Mouse (Mus musculus): Measurements from ENCODE around the gene Snx9. TPM values are rescaled to one million over a fixed set of nuclear protein-coding genes. Genes with fewer than 3 reads are reported as not detected.

Snx9 gene
- polyA plus RNA-seq, 1 experiment: 11.5 TPM

GRCm38 (mm10) chr17:5800824-5801560, 40.1 kb upstream of the Snx9 start:
- DNase-seq (ENCODE audit: low read depth): no peak
- TF ChIP-seq CTCF (IDR thresholded peaks at IDR 0.05; ENCODE audit: borderline replicate concordance, extremely low read depth, insufficient read depth, insufficient read length): no peak
- TF ChIP-seq POLR2A (IDR thresholded peaks at IDR 0.05; ENCODE audit: borderline replicate concordance, extremely low read depth, insufficient read depth, insufficient read length, poor library complexity, severe bottlenecking): no peak

GRCm38 (mm10) chr17:5801761-5802655, 39.1 kb upstream of the Snx9 start:
- TF ChIP-seq CTCF (IDR thresholded peaks at IDR 0.05; ENCODE audit: borderline replicate concordance, extremely low read depth, insufficient read depth, insufficient read length) (no peak), POLR2A (IDR thresholded peaks at IDR 0.05; ENCODE audit: borderline replicate concordance, extremely low read depth, insufficient read depth, insufficient read length, poor library complexity, severe bottlenecking) (no peak)
- no peak for DNase-seq (ENCODE audit: low read depth)

- DNase-seq (ENCODE audit: low read depth): no peak
- TF ChIP-seq CTCF (IDR thresholded peaks at IDR 0.05; ENCODE audit: borderline replicate concordance, extremely low read depth, insufficient read depth, insufficient read length) (no peak), POLR2A (IDR thresholded peaks at IDR 0.05; ENCODE audit: borderline replicate concordance, extremely low read depth, insufficient read depth, insufficient read length, poor library complexity, severe bottlenecking) (no peak)
Observed at GRCm38 (mm10) chr17:5802656-5802955, 38.5 kb upstream of the Snx9 start.

- DNase-seq (ENCODE audit: low read depth): no peak
Observed at GRCm38 (mm10) chr17:5803229-5804012, 37.7 kb upstream of the Snx9 start.

GRCm38 (mm10) chr17:5804370-5805150, 36.6 kb upstream of the Snx9 start:
- no peak for DNase-seq (ENCODE audit: low read depth)
- TF ChIP-seq CTCF (IDR thresholded peaks at IDR 0.05; ENCODE audit: borderline replicate concordance, extremely low read depth, insufficient read depth, insufficient read length) (no peak), POLR2A (IDR thresholded peaks at IDR 0.05; ENCODE audit: borderline replicate concordance, extremely low read depth, insufficient read depth, insufficient read length, poor library complexity, severe bottlenecking) (no peak)

More at GRCm38 (mm10) chr17:5803229-5804012, 37.7 kb upstream of the Snx9 start:
- TF ChIP-seq POLR2A (IDR thresholded peaks at IDR 0.05; ENCODE audit: borderline replicate concordance, extremely low read depth, insufficient read depth, insufficient read length, poor library complexity, severe bottlenecking): no peak
- TF ChIP-seq CTCF (IDR thresholded peaks at IDR 0.05; ENCODE audit: borderline replicate concordance, extremely low read depth, insufficient read depth, insufficient read length): no peak

- DNase-seq (ENCODE audit: low read depth): peak; percentile 31
- TF ChIP-seq POLR2A (IDR thresholded peaks at IDR 0.05; ENCODE audit: borderline replicate concordance, extremely low read depth, insufficient read depth, insufficient read length, poor library complexity, severe bottlenecking) (no peak), CTCF (IDR thresholded peaks at IDR 0.05; ENCODE audit: borderline replicate concordance, extremely low read depth, insufficient read depth, insufficient read length) (no peak)
Observed at GRCm38 (mm10) chr17:5805151-5805834, 35.8 kb upstream of the Snx9 start.

- no peak for DNase-seq (ENCODE audit: low read depth)
- no peak for TF ChIP-seq CTCF (IDR thresholded peaks at IDR 0.05; ENCODE audit: borderline replicate concordance, extremely low read depth, insufficient read depth, insufficient read length)
- TF ChIP-seq POLR2A (IDR thresholded peaks at IDR 0.05; ENCODE audit: borderline replicate concordance, extremely low read depth, insufficient read depth, insufficient read length, poor library complexity, severe bottlenecking): no peak
Observed at GRCm38 (mm10) chr17:5805935-5806334, 35.2 kb upstream of the Snx9 start.

GRCm38 (mm10) chr17:5806823-5807222, 34.3 kb upstream of the Snx9 start:
- no peak for DNase-seq (ENCODE audit: low read depth)
- no peak for TF ChIP-seq CTCF (IDR thresholded peaks at IDR 0.05; ENCODE audit: borderline replicate concordance, extremely low read depth, insufficient read depth, insufficient read length)
- no peak for TF ChIP-seq POLR2A (IDR thresholded peaks at IDR 0.05; ENCODE audit: borderline replicate concordance, extremely low read depth, insufficient read depth, insufficient read length, poor library complexity, severe bottlenecking)

- DNase-seq (ENCODE audit: low read depth): no peak
- TF ChIP-seq CTCF (IDR thresholded peaks at IDR 0.05; ENCODE audit: borderline replicate concordance, extremely low read depth, insufficient read depth, insufficient read length) (no peak), POLR2A (IDR thresholded peaks at IDR 0.05; ENCODE audit: borderline replicate concordance, extremely low read depth, insufficient read depth, insufficient read length, poor library complexity, severe bottlenecking) (no peak)
Observed at GRCm38 (mm10) chr17:5807847-5808386, 33.2 kb upstream of the Snx9 start.

All from brain, embryonic 14.5 days (tissue).